Mouse (Mus musculus) ES-Bruce4 (cell line): ENCODE data around the gene Draxin. TPM values are rescaled to one million over a fixed set of nuclear protein-coding genes. Genes with fewer than 3 reads are reported as not detected.

ENCODE experiments used
- H3K27ac ChIP-seq: 2 replicates; pipeline ENCODE4 v1.5.1; 2012; ENCODE audit warnings: low read length, inconsistent platforms; ENCODE audit not compliant: insufficient read depth
- H3K27me3 ChIP-seq: 2 replicates; pipeline ENCODE4 v1.6.1; 2012; ENCODE audit warnings: mild to moderate bottlenecking, low read length, inconsistent platforms; ENCODE audit not compliant: control insufficient read depth, poor library complexity, insufficient read depth, severe bottlenecking
- H3K36me3 ChIP-seq: 2 replicates; pipeline ENCODE4 v1.6.1; 2012; ENCODE audit warnings: inconsistent platforms, mild to moderate bottlenecking, low read length, moderate library complexity; ENCODE audit not compliant: control insufficient read depth, poor library complexity, insufficient read depth, severe bottlenecking
- H3K4me1 ChIP-seq: one replicate; pipeline ENCODE4 v1.8.1; 2011; ENCODE audit warnings: low read length; ENCODE audit not compliant: control insufficient read depth, insufficient read depth
- H3K4me3 ChIP-seq: 2 replicates; pipeline ENCODE4 v1.5.1; 2011; ENCODE audit warnings: low read depth, mild to moderate bottlenecking, low read length
- H3K9ac ChIP-seq: 2 replicates; pipeline ENCODE4 v1.6.1; 2012; ENCODE audit warnings: low read depth, mild to moderate bottlenecking, inconsistent platforms; ENCODE audit not compliant: poor library complexity, severe bottlenecking
- H3K9me3 ChIP-seq: replicated peaks from 2 replicates; pipeline ENCODE4 v1.6.1; 2012; ENCODE audit warnings: mild to moderate bottlenecking, low read length, inconsistent platforms; ENCODE audit not compliant: control insufficient read depth, poor library complexity, insufficient read depth, severe bottlenecking
- CTCF ChIP-seq: IDR thresholded peaks from one replicate; pipeline ENCODE4 v1.8.1; 2011; ENCODE audit warnings: low read depth, low read length
- EP300 ChIP-seq: IDR thresholded peaks from 2 replicates; pipeline ENCODE4 v1.6.1; 2011; ENCODE audit warnings: low read depth, low read length; ENCODE audit not compliant: insufficient read depth
- POLR2A ChIP-seq: IDR thresholded peaks from one replicate; pipeline ENCODE4 v1.8.1; 2011; ENCODE audit warnings: low read length; ENCODE audit not compliant: insufficient read depth
- polyA plus RNA-seq: library from polyadenylated mRNA; stranded (reverse); fragments of >200 nt; gene quantifications from 2 replicates; pipeline ENCODE4 v1.2.4, GENCODE M21; 2011; ENCODE audit warnings: low read depth; ENCODE audit not compliant: missing spikeins, insufficient read depth, insufficient read length

The Draxin gene
- polyA plus RNA-seq, 1 experiment, result 0.22 TPM

GRCm38 (mm10) chr4:148085907-148086305, 44.6 kb downstream of the Draxin start:
- peaks cover 2% of the 10 kb centered on the region for H3K4me1 ChIP-seq
- peaks cover 20% of the 10 kb centered on the region for H3K36me3 ChIP-seq
- no peaks in the 10 kb centered on the region for H3K27me3 ChIP-seq
- no peak for TF ChIP-seq CTCF
- TF ChIP-seq POLR2A, result no peak
- no peak for TF ChIP-seq EP300
- peak overlapping the region; percentile 58 for H3K4me3 ChIP-seq
- no peaks in the 10 kb centered on the region for H3K9me3 ChIP-seq
- peak overlapping the region; percentile 96 for H3K27ac ChIP-seq
- H3K9ac ChIP-seq, result peak overlapping the region; percentile 87

GRCm38 (mm10) chr4:148085131-148085906, 45.2 kb downstream of the Draxin start:
- TF ChIP-seq CTCF (no peak), EP300 (peak; percentile 81; the same call in 1 of the 2 replicates)
- Histone ChIP-seq H3K4me3 (peak overlapping the region; percentile 58), H3K27me3 (no peaks in the 10 kb centered on the region), H3K36me3 (peaks cover 26% of the 10 kb centered on the region), H3K9ac (peak overlapping the region; percentile 87), H3K4me1 (peaks cover 2% of the 10 kb centered on the region), H3K9me3 (no peaks in the 10 kb centered on the region), H3K27ac (peak overlapping the region; percentile 96)

GRCm38 (mm10) chr4:148084261-148084714, 46.2 kb downstream of the Draxin start:
- Histone ChIP-seq H3K9ac (peak overlapping the region; percentile 87), H3K36me3 (peaks cover 34% of the 10 kb centered on the region), H3K27ac (peak overlapping the region; percentile 96), H3K9me3 (no peaks in the 10 kb centered on the region), H3K4me1 (no peaks in the 10 kb centered on the region), H3K4me3 (peak overlapping the region; percentile 31), H3K27me3 (no peaks in the 10 kb centered on the region)
- TF ChIP-seq CTCF (no peak), POLR2A (no peak), EP300 (peak; percentile 93)

DNA sequence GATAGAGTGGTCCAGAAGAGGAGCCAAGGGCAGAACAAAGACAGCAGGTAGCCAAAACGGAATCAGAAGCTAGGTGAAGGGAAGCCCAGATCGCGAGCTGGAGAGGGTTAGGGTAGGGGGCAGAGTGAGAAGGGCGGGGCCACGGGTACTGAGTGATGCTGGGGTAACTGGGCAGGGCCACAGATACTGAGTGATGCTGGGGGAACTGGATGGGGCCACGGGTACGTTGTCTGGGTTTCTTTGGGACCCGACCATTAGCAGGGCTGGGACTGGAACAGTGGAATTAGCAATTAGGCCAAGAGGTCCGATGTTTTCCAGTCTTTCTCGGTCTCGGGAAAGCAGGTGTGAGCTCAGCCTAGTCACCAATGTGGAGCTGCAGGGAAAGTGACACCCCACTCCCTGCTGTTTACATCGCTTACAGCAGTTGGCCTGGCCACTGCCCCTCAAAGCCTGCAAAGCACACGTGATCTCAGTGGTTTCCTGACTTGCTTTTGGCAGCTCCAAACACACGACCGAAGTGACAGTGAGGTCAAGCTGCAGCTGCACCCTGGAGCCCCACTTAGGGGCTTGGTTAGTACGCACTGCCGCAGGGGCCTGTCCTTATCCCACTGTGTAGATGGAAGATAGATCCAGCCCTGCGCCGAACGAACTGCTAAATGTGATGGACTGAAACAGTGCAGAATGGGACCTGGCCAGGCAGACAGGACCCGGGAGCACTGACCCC, 47.2 kb downstream of the Draxin start:
- peaks cover 34% of the 10 kb centered on the region for H3K36me3 ChIP-seq
- H3K9me3 ChIP-seq, result no peaks in the 10 kb centered on the region
- TF ChIP-seq CTCF (no peak), POLR2A (no peak), EP300 (no peak)
- H3K4me1 ChIP-seq, result no peaks in the 10 kb centered on the region
- H3K27ac ChIP-seq, result peak overlapping the region; percentile 95
- peak overlapping the region; percentile 31 for H3K4me3 ChIP-seq
- H3K27me3 ChIP-seq, result no peaks in the 10 kb centered on the region
- H3K9ac ChIP-seq, result peak overlapping the region; percentile 49

- no peaks in the 10 kb centered on the region for H3K27me3 ChIP-seq
- peak; percentile 52 for TF ChIP-seq CTCF
- no peak for TF ChIP-seq POLR2A
- 0 out of 2 replicates have a peak, but pooled peaks have one; percentile 25 for TF ChIP-seq EP300
- H3K4me3 ChIP-seq, result peak overlapping the region; percentile 31
- H3K9me3 ChIP-seq, result no peaks in the 10 kb centered on the region
- H3K4me1 ChIP-seq, result peaks cover 2% of the 10 kb centered on the region
- peaks cover 34% of the 10 kb centered on the region for H3K36me3 ChIP-seq
- H3K9ac ChIP-seq, result peak overlapping the region; percentile 49
- H3K27ac ChIP-seq, result peak overlapping the region; percentile 95
These were observed 48.0 kb downstream of the Draxin start for GRCm38 (mm10) chr4:148082257-148083044.
